Mouse (Mus musculus) heart, embryonic 15.5 days (tissue): ENCODE measurements at regions not wholly inside any gene's neighbourhood (a gene's known extent, or its start where the extent isn't known, plus 50 kb on each side); places are given as distances from the start of the nearest gene placed in this dataset.

Experiments
- ATAC-seq: fragments of 200-750 bp; cut with Nextera tagmentation; replicated peaks from 2 replicates; pipeline ENCODE4 v1.8.0; 2017; ENCODE audit warnings: low read depth, moderate TSS enrichment; ENCODE audit not compliant: insufficient number of reproducible peaks, insufficient read depth, low FRiP score
- H3K27ac ChIP-seq: fragments of 300-500 bp; sonication (generic); 2 replicates; pipeline ENCODE4 v1.5.1; 2015; ENCODE audit warnings: mild to moderate bottlenecking, inconsistent platforms
- H3K27me3 ChIP-seq: fragments of 300-500 bp; sonication (generic); 2 replicates; pipeline ENCODE4 v1.6.1; 2015; ENCODE audit warnings: inconsistent platforms
- H3K36me3 ChIP-seq: fragments of 300-500 bp; sonication (generic); 2 replicates; pipeline ENCODE4 v1.6.1; 2015; ENCODE audit warnings: mild to moderate bottlenecking, inconsistent platforms
- H3K4me1 ChIP-seq: fragments of 300-500 bp; sonication (generic); replicated peaks from 2 replicates; pipeline ENCODE4 v1.6.1; 2015; ENCODE audit warnings: inconsistent platforms
- H3K4me2 ChIP-seq: fragments of 300-500 bp; sonication (generic); 2 replicates; pipeline ENCODE4 v1.6.1; 2015; ENCODE audit warnings: inconsistent platforms, mild to moderate bottlenecking, moderate library complexity
- H3K4me3 ChIP-seq: fragments of 300-500 bp; sonication (generic); 2 replicates; pipeline ENCODE4 v1.5.1; 2015; ENCODE audit warnings: mild to moderate bottlenecking, inconsistent platforms
- H3K9ac ChIP-seq: fragments of 300-500 bp; sonication (generic); 2 replicates; pipeline ENCODE4 v1.6.1; 2015; ENCODE audit warnings: mild to moderate bottlenecking, inconsistent platforms
- H3K9me3 ChIP-seq: fragments of 300-500 bp; sonication (generic); replicated peaks from 2 replicates; pipeline ENCODE4 v1.6.1; 2016; ENCODE audit warnings: inconsistent platforms
- WGBS: fragments of 180-500 bp; shearing (Covaris S2); methylation state at CpG from one replicate; pipeline ENCODE4 v1.1.7; 2015; ENCODE audit warnings: mixed read lengths; 5-methylcytosine and 5-hydroxymethylcytosine counted together

GRCm38 (mm10) chr6:49701453-49701852, 121.1 kb upstream of the Npy start:
- Histone ChIP-seq H3K4me1 (no peaks in the 10 kb centered on the region), H3K36me3 (no peaks in the 10 kb centered on the region), H3K27me3 (no peaks in the 10 kb centered on the region), H3K4me2 (no peak overlapping the region), H3K27ac (no peak overlapping the region), H3K9ac (no peak overlapping the region), H3K9me3 (no peaks in the 10 kb centered on the region), H3K4me3 (no peak overlapping the region)
- WGBS, result 80% methylated on average over 7 of the region's 7 CpGs
- ATAC-seq, result no peak

GRCm38 (mm10) chr6:49712980-49713379, 109.5 kb upstream of the Npy start:
- WGBS, result 92% methylated on average over 1 of the region's 1 CpGs

GRCm38 (mm10) chr6:49716520-49716919, 106.0 kb upstream of the Npy start:
- Histone ChIP-seq H3K36me3 (no peaks in the 10 kb centered on the region), H3K27me3 (no peaks in the 10 kb centered on the region), H3K4me3 (no peak overlapping the region), H3K4me1 (peaks cover 7% of the 10 kb centered on the region), H3K27ac (0 out of 2 replicates have a peak overlapping the region, but pooled peaks have one; percentile 27), H3K9ac (no peak overlapping the region), H3K9me3 (no peaks in the 10 kb centered on the region), H3K4me2 (no peak overlapping the region)
- no peak for ATAC-seq
- WGBS, result 0% methylated on average over 2 of the region's 2 CpGs

More at GRCm38 (mm10) chr6:49712980-49713379, 109.5 kb upstream of the Npy start:
- Histone ChIP-seq H3K4me3 (no peak overlapping the region), H3K36me3 (no peaks in the 10 kb centered on the region), H3K4me1 (peaks cover 7% of the 10 kb centered on the region), H3K4me2 (no peak overlapping the region), H3K9me3 (no peaks in the 10 kb centered on the region), H3K27ac (no peak overlapping the region), H3K27me3 (0 out of 2 replicates have a peak, but pooled peaks cover 3% of the 10 kb centered on the region), H3K9ac (no peak overlapping the region)
- no peak for ATAC-seq

GRCm38 (mm10) chr6:49716945-49717344, 105.6 kb upstream of the Npy start:
- no peaks in the 10 kb centered on the region for H3K9me3 ChIP-seq
- WGBS, result 3% methylated on average over 1 of the region's 1 CpGs
- H3K4me2 ChIP-seq, result no peak overlapping the region
- peaks cover 7% of the 10 kb centered on the region for H3K4me1 ChIP-seq
- H3K36me3 ChIP-seq, result no peaks in the 10 kb centered on the region
- no peak for ATAC-seq
- no peak overlapping the region for H3K4me3 ChIP-seq
- H3K9ac ChIP-seq, result no peak overlapping the region
- no peaks in the 10 kb centered on the region for H3K27me3 ChIP-seq
- 0 out of 2 replicates have a peak overlapping the region, but pooled peaks have one; percentile 27 for H3K27ac ChIP-seq

GRCm38 (mm10) chr6:49733191-49733590, 89.3 kb upstream of the Npy start:
- no peak for ATAC-seq
- H3K27ac ChIP-seq, result no peak overlapping the region
- no peak overlapping the region for H3K4me2 ChIP-seq
- no peaks in the 10 kb centered on the region for H3K36me3 ChIP-seq
- WGBS, result 56% methylated on average over 5 of the region's 5 CpGs
- H3K9me3 ChIP-seq, result no peaks in the 10 kb centered on the region
- no peaks in the 10 kb centered on the region for H3K27me3 ChIP-seq
- no peak overlapping the region for H3K9ac ChIP-seq
- H3K4me1 ChIP-seq, result no peaks in the 10 kb centered on the region
- no peak overlapping the region for H3K4me3 ChIP-seq

- WGBS, result 60% methylated on average over 3 of the region's 3 CpGs
- H3K9ac ChIP-seq, result no peak overlapping the region
Observed at GRCm38 (mm10) chr6:49743157-49743556, 79.4 kb upstream of the Npy start.

GRCm38 (mm10) chr6:49745301-49745700, 77.2 kb upstream of the Npy start:
- Histone ChIP-seq H3K4me3 (no peak overlapping the region), H3K4me2 (no peak overlapping the region), H3K9me3 (no peaks in the 10 kb centered on the region), H3K27me3 (peaks cover 6% of the 10 kb centered on the region; the same call in 1 of the 2 replicates), H3K4me1 (no peaks in the 10 kb centered on the region), H3K9ac (no peak overlapping the region), H3K36me3 (no peaks in the 10 kb centered on the region), H3K27ac (no peak overlapping the region)
- no peak for ATAC-seq
- 84% methylated on average over 4 of the region's 4 CpGs for WGBS

More at GRCm38 (mm10) chr6:49743157-49743556, 79.4 kb upstream of the Npy start:
- Histone ChIP-seq H3K27ac (no peak overlapping the region), H3K9me3 (no peaks in the 10 kb centered on the region), H3K4me2 (no peak overlapping the region), H3K4me1 (no peaks in the 10 kb centered on the region), H3K27me3 (peaks cover 6% of the 10 kb centered on the region; the same call in 1 of the 2 replicates), H3K36me3 (no peaks in the 10 kb centered on the region), H3K4me3 (no peak overlapping the region)
- ATAC-seq, result no peak

- no peaks in the 10 kb centered on the region for H3K4me1 ChIP-seq
- no peak overlapping the region for H3K4me3 ChIP-seq
- no peaks in the 10 kb centered on the region for H3K36me3 ChIP-seq
- H3K9me3 ChIP-seq, result no peaks in the 10 kb centered on the region
- H3K27ac ChIP-seq, result no peak overlapping the region
- peaks cover 6% of the 10 kb centered on the region; the same call in 1 of the 2 replicates for H3K27me3 ChIP-seq
- no peak overlapping the region for H3K9ac ChIP-seq
- no peak overlapping the region for H3K4me2 ChIP-seq
- WGBS, result 62% methylated on average over 2 of the region's 2 CpGs
- no peak for ATAC-seq
Observed at GRCm38 (mm10) chr6:49750544-49750943, 72.0 kb upstream of the Npy start.

- ATAC-seq, result no peak
- no peaks in the 10 kb centered on the region for H3K27me3 ChIP-seq
- H3K9me3 ChIP-seq, result no peaks in the 10 kb centered on the region
- no peak overlapping the region for H3K27ac ChIP-seq
- 83% methylated on average over 6 of the region's 6 CpGs for WGBS
- H3K9ac ChIP-seq, result no peak overlapping the region
- no peak overlapping the region for H3K4me2 ChIP-seq
- H3K36me3 ChIP-seq, result no peaks in the 10 kb centered on the region
- H3K4me1 ChIP-seq, result no peaks in the 10 kb centered on the region
- no peak overlapping the region for H3K4me3 ChIP-seq
Observed at GRCm38 (mm10) chr6:49759614-49760013, 62.9 kb upstream of the Npy start.

GRCm38 (mm10) chr6:49764746-49765145, 57.8 kb upstream of the Npy start:
- no peaks in the 10 kb centered on the region for H3K4me1 ChIP-seq
- WGBS, result 72% methylated on average over 4 of the region's 4 CpGs
- no peaks in the 10 kb centered on the region for H3K9me3 ChIP-seq
- no peaks in the 10 kb centered on the region for H3K36me3 ChIP-seq
- H3K9ac ChIP-seq, result no peak overlapping the region
- H3K4me3 ChIP-seq, result no peak overlapping the region
- H3K27ac ChIP-seq, result no peak overlapping the region
- no peak overlapping the region for H3K4me2 ChIP-seq
- no peaks in the 10 kb centered on the region for H3K27me3 ChIP-seq
- no peak for ATAC-seq

- Histone ChIP-seq H3K4me2 (no peak overlapping the region), H3K4me3 (no peak overlapping the region), H3K9ac (no peak overlapping the region), H3K27ac (no peak overlapping the region), H3K27me3 (no peaks in the 10 kb centered on the region), H3K36me3 (no peaks in the 10 kb centered on the region), H3K4me1 (no peaks in the 10 kb centered on the region), H3K9me3 (no peaks in the 10 kb centered on the region)
- no peak for ATAC-seq
- WGBS, result 82% methylated on average over 11 of the region's 11 CpGs
Observed at GRCm38 (mm10) chr6:49769904-49770720, 52.4 kb upstream of the Npy start.
